Comparison of ENCODE assay signal across 16 mouse cellular contexts in the genomic region with DNA sequence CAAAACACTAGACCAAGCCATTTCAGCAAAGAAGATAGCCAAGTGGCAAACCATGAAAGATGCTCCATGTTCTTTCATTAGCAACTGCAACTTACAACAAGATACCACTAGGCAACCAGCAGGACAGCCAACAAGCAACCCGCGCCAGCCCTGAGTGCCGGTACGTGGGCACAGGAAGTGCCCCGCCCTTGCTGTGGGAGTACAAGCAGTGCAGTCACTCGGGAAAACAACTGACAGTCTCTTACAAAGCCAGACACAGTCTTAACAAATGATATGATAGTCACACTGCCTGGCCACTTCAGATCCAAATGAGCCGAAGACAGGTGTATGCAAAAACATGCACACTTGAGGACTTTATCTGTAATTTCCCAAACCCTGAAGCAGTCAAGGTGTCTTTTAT. TPM values are rescaled to one million over a fixed set of nuclear protein-coding genes. Genes with fewer than 3 reads are reported as not detected.
DNase-seq lines count a peak whose midpoint lies in the region; ATAC-seq lines count a peak whose summit lies in the region.
"Had no signal": no experiment of that assay in that cellular context is flagged by ENCODE, and none has a peak within 500 bp of the region (broad histone marks: within the 10 kb centered on the region; RNA-seq: fewer than 3 reads in every experiment).

No protein-coding gene starts in this region.

- WGBS in limb, embryonic 10.5 days, result 84% methylated on average over 7 of the region's 7 CpGs

- peak; percentile 71 for DNase-seq in 3134 (ENCODE audit: extremely low read depth, insufficient read length, low spot score)
- DNase-seq in CD4-positive, CD25-positive, alpha-beta regulatory T cell, adult 2 months (ENCODE audit: low read depth, low spot score), result peak; percentile 89
- no peak for DNase-seq in gastrocnemius, adult 18-20 months (ENCODE audit: low spot score)
- no peak for DNase-seq in cerebellum, adult 11 months
- no peak for DNase-seq in limb, embryonic 10.5 days (ENCODE audit: low spot score)
- DNase-seq in adrenal gland, adult 8-10 months, result no peak
- DNase-seq: forebrain, postnatal 0 days; kidney, adult 2 months had no signal

- H3K4me1 ChIP-seq in limb, embryonic 10.5 days, result 0 out of 2 replicates have a peak, but pooled peaks cover 6% of the 10 kb centered on the region
- H3K4me1 ChIP-seq: embryonic facial prominence, embryonic 12.5 days had no signal

- H3K27ac ChIP-seq in limb, embryonic 10.5 days, result no peak overlapping the region
- H3K27ac ChIP-seq: embryonic facial prominence, embryonic 12.5 days; heart, embryonic 13.5 days; macrophage had no signal

- no peak overlapping the region for H3K4me3 ChIP-seq in limb, embryonic 10.5 days
- H3K4me3 ChIP-seq: embryonic facial prominence, embryonic 12.5 days; heart, embryonic 13.5 days had no signal

- H3K9me3 ChIP-seq in limb, embryonic 10.5 days (replicated peaks), result no peaks in the 10 kb centered on the region
- H3K9me3 ChIP-seq: embryonic facial prominence, embryonic 12.5 days; heart, embryonic 13.5 days had no signal

- H3K36me3 ChIP-seq in limb, embryonic 10.5 days, result peaks cover 70% of the 10 kb centered on the region

- no peaks in the 10 kb centered on the region for H3K27me3 ChIP-seq in limb, embryonic 10.5 days (ENCODE audit: low read depth, poor library complexity, severe bottlenecking)
- H3K27me3 ChIP-seq: embryonic facial prominence, embryonic 12.5 days; heart, embryonic 13.5 days; Patski had no signal

- ATAC-seq in inflammation-experienced regulatory T-cells, adult 6 months, result peak; percentile 77
- peak; percentile 73 for ATAC-seq in neutrophil, adult 5-6 weeks (ENCODE audit: extremely low read depth, insufficient number of reproducible peaks, low FRiP score, poor library complexity, severe bottlenecking)
- ATAC-seq: forebrain, postnatal 0 days; Patski had no signal

RNA-seq across cellular contexts. Expression of gene Rab3ip, which starts 20.1 kb away (rescaled TPM):
- 10 to 100 TPM in 1 of 3 experiments, 1 to 10 TPM in 2; 5.6 to 12.7 (median 8.7) TPM for polyA plus RNA-seq in inflammation-experienced regulatory T-cells, adult 6 months (2017; shearing (Covaris generic))
- 46.0 and 51.2 TPM in 2 replicates for total RNA-seq in neutrophil, adult 5-6 weeks (2017)
- 10 to 100 TPM; 29.9 to 33.8 TPM for total RNA-seq in gastrocnemius, adult 18-20 months (2021)
- polyA plus RNA-seq in limb, embryonic 10.5 days (2016; fragmentation: Nextera tagmentation; extraction: Ambion mirVana), result 36.7 and 40.0 TPM in 2 replicates
- total RNA-seq in adrenal gland, adult 8-10 months (2022), result 10 to 100 TPM; 32.8 to 50.0 (median 37.1) TPM

RNA-seq across cellular contexts. Expression of gene Myrfl, which starts 33.8 kb away (rescaled TPM):
- polyA plus RNA-seq in inflammation-experienced regulatory T-cells, adult 6 months (2017; shearing (Covaris generic)), result not detected
- total RNA-seq in neutrophil, adult 5-6 weeks (2017), result 0.12 TPM in 1 of 2 replicates, not detected in the other
- total RNA-seq in gastrocnemius, adult 18-20 months (2021), result under 1 TPM in 1 of 2 experiments, not detected in 1; 0.09 TPM
- 0.04 TPM in 1 of 2 replicates, not detected in the other for polyA plus RNA-seq in limb, embryonic 10.5 days (2016; fragmentation: Nextera tagmentation; extraction: Ambion mirVana)
- under 1 TPM in 3 of 4 experiments, not detected in 1; 0.14 to 0.30 (median 0.25) TPM for total RNA-seq in adrenal gland, adult 8-10 months (2022)
- total RNA-seq: forebrain, postnatal 0 days had no signal
- polyA plus RNA-seq: forebrain, postnatal 0 days; macrophage had no signal

RNA-seq across cellular contexts. Expression of gene Gm10271, which starts 41.9 kb away (rescaled TPM):
- not detected for polyA plus RNA-seq in inflammation-experienced regulatory T-cells, adult 6 months (2017; shearing (Covaris generic))
- not detected in 2 replicates for total RNA-seq in neutrophil, adult 5-6 weeks (2017)
- total RNA-seq in gastrocnemius, adult 18-20 months (2021), result not detected
- not detected in 2 replicates for polyA plus RNA-seq in limb, embryonic 10.5 days (2016; fragmentation: Nextera tagmentation; extraction: Ambion mirVana)
- not detected for total RNA-seq in adrenal gland, adult 8-10 months (2022)
- total RNA-seq: forebrain, postnatal 0 days; left cerebral cortex, postnatal 10 days had no signal
- polyA plus RNA-seq: embryonic facial prominence, embryonic 12.5 days; forebrain, postnatal 0 days; heart, embryonic 13.5 days; kidney, adult 2 months; macrophage; neural tube, embryonic 11.5 days; Patski had no signal

RNA-seq across cellular contexts. Expression of gene Best3, which starts 55.6 kb away (rescaled TPM):
- polyA plus RNA-seq in inflammation-experienced regulatory T-cells, adult 6 months (2017; shearing (Covaris generic)), result not detected
- not detected in 2 replicates for total RNA-seq in neutrophil, adult 5-6 weeks (2017)
- total RNA-seq in gastrocnemius, adult 18-20 months (2021), result 10 to 100 TPM; 23.5 to 29.6 TPM
- 0.05 TPM in 1 of 2 replicates, not detected in the other for polyA plus RNA-seq in limb, embryonic 10.5 days (2016; fragmentation: Nextera tagmentation; extraction: Ambion mirVana)
- total RNA-seq in adrenal gland, adult 8-10 months (2022), result 1 to 10 TPM in 1 of 4 experiments, under 1 TPM in 3; 0.31 to 1.0 (median 0.69) TPM
- total RNA-seq: forebrain, postnatal 0 days had no signal
- polyA plus RNA-seq: Patski had no signal

Comparison
In these comparisons a context has a peak if more than half of its experiments do, and no peak if none do; other contexts are left out.
1. DNase-seq: peak in 3134 (single experiment) and CD4-positive, CD25-positive, alpha-beta regulatory T cell, adult 2 months (single experiment); none in gastrocnemius, adult 18-20 months (single experiment), cerebellum, adult 11 months (single experiment), limb, embryonic 10.5 days (single experiment) and adrenal gland, adult 8-10 months (single experiment).